Mouse (Mus musculus) lung, postnatal 10 days (tissue): ENCODE results near the gene Gnat3.

ENCODE experiments used
- DNase-seq: peaks from one replicate; pipeline ENCODE4 v3.0.0; 2021

Gnat3 gene

GRCm38 (mm10) chr5:18007067-18007466, 44.7 kb downstream of the Gnat3 start:
- no peak for DNase-seq

- no peak for DNase-seq
Measured at GRCm38 (mm10) chr5:18010301-18010700, 48.0 kb downstream of the Gnat3 start.

- no peak for DNase-seq
Measured at GRCm38 (mm10) chr5:18013196-18013595, 50.8 kb downstream of the Gnat3 start.

DNA sequence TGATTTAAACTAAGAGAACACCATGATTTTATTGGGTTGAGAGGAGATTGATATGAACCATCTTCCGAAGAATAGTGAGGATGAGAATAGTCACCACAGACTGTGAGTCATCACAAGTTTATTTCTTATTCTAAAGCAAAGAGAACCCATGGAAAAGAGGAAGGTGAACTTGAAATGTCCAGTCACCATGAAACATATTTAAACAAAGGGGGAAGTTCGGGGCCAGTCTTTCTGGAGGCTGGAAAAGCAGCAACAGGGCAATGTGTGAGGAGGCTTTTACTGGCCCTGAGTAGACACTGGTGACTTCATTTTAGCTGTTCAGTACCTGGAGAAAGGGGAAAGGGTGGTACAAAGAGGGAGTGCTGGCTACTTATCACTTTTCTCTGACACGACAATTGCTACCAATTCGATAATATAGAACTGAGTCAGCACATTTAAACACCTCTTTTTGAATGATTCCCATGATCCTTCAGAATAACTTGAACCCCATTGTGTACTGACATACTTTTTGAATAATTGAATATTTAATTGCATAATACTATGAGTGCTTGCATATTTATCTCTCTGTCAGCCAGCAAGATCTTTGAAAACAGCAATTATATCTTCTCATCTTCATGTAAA, 52.0 kb downstream of the Gnat3 start:
- no peak for DNase-seq

DNA sequence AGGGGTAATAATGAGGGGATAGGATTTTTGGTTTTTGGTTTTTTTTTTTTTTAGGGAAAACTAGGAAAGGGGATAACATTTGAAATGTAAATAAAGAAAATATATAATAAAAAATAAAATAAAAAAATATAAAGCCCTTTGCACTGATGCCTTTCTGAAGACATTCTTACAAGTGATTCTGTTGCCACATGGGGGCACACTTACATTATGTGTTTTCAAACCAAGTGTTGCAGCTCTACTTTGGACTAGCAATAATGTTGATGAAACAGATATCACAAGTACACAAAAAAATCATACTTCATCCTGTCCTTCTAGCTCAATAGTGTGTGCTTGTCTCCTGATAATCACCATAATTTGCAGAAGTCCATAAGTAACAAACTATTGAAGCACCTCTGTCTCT, 61.0 kb downstream of the Gnat3 start:
- DNase-seq = peak; percentile 19

DNA sequence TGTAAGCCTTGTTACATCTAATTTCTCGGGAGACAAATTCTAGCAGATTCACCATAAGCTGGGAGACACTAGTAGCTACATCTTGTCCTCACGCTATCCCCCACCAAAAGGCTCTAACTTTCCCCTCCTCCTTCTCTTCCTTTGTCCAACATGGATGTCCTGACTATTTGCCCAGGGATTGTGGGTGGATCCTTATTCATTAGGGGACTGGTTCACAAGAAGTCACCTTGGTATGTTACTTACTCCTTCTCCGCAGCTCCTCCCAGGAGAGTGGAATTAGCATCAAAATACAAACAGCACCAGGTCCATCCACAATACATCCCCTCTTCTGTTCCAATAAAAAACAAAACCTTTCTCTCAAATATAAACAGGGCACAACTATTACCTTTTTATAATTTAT, 65.2 kb downstream of the Gnat3 start:
- no peak for DNase-seq

GRCm38 (mm10) chr5:18035848-18036638, 73.7 kb downstream of the Gnat3 start:
- DNase-seq = no peak

DNA sequence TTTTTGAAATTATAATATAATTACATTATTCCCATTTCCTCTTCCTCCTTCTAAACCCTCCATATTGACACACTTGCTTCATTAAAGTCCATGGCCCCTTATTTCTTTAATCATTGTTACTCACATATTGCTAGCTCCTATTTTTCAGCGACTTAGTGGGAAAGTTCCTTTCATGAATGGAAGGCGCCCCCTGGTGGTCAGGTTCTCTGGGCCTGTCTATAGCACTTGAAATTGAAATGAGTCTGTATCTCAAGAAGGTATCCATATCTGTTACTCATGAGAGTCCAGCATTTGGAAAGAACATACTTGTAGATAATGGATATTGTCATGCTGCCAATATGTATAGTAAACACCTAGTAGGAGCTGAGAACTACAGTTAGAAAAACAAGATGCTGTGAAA, 80.7 kb downstream of the Gnat3 start:
- DNase-seq = peak; percentile 79

DNA sequence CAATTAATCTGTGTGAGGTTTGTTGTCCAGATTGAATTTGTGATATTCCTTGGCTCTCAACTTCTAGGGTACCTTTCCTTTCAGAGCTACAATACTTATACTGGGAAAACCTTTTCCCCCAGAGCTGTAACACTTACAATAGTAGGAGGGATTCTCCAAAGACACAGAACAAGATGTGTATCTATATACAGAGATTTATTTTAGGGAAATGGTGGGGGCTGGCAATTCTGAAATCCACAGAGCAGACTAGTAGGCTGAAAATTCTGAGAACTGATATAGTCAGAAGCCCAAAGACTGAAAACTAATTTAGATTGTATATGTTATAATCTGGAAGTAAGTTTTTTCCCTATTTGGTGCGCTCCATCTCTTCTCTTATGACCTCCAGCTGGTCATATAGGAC, 86.5 kb downstream of the Gnat3 start:
- no peak for DNase-seq

DNA sequence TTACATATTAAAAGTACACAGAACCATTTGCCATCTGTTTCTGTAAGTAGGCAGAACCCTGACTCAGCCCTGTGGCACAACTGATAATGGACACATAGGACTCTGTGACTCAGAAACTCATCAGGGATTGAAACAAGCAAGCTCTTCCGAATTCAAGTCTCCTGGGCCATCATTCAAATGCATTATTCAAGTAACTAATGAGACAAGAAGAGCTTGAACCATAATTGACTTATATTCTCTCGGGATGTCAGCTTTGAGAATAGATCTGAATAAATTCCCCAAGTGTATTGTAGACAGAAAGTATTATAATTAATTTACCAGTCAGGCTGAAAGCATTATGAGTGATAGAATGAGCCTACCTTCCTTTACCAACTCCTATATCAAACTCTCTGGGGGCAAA, 93.0 kb downstream of the Gnat3 start:
- no peak for DNase-seq
